9 mouse cellular contexts compared by ENCODE assay signal in genomic region chr11:70870407-70870806, GRCm38 (mm10). TPM values are rescaled to one million over a fixed set of nuclear protein-coding genes. Genes with fewer than 3 reads are reported as not detected.
DNase-seq lines count a peak whose midpoint lies in the region; ATAC-seq and TF ChIP-seq lines count a peak whose summit lies in the region.
"Had no signal": no experiment of that assay in that cellular context is flagged by ENCODE, and none has a peak within 500 bp of the region (broad histone marks: within the 10 kb centered on the region; RNA-seq: fewer than 3 reads in every experiment).

No protein-coding gene starts in this region.

- TF ChIP-seq CTCF in liver, adult 2 months (IDR thresholded peaks at IDR 0.05; ENCODE audit: low read depth, low read length): no peak
- TF ChIP-seq CTCF in liver, postnatal 0 days (IDR thresholded peaks at IDR 0.05; ENCODE audit: low read depth): no peak
- TF ChIP-seq CTCF in left cerebral cortex, adult 2 months (IDR thresholded peaks at IDR 0.05): no peak

- no peaks in the 10 kb centered on the region; the same call in 1 of the 2 replicates for H3K36me3 ChIP-seq in liver, adult 2 months (ENCODE audit: control insufficient read depth, insufficient read depth, low read length)
- no peaks in the 10 kb centered on the region for H3K36me3 ChIP-seq in liver, postnatal 0 days (replicated peaks; ENCODE audit: insufficient read depth, low read length)
- H3K36me3 ChIP-seq: heart, embryonic 13.5 days had no signal

- H3K4me2 ChIP-seq in liver, postnatal 0 days (ENCODE audit: low read depth, low read length): no peak overlapping the region
- H3K4me2 ChIP-seq: heart, embryonic 13.5 days had no signal

- intact Hi-C loops in heart, postnatal 10 days (cut with DNase I): no loop called here
- intact Hi-C loops in left cerebral cortex, adult 2 months (cut with DNase I): no loop called here

- TF ChIP-seq EP300 in liver, postnatal 0 days (IDR thresholded peaks at IDR 0.05; ENCODE audit: low read depth): no peak

- ATAC-seq in liver, postnatal 0 days: no peak
- no peak for ATAC-seq in granulocyte monocyte progenitor cell, adult 5-6 weeks (replicated peaks; ENCODE audit: poor library complexity, severe bottlenecking)

- peak; percentile 88 for DNase-seq in liver, adult 2 months (ENCODE audit: extremely low read depth, low read depth, low spot score)
- DNase-seq in liver, postnatal 0 days: no peak
- peak; percentile 76 to 86 for DNase-seq in cerebellum, postnatal 14 days
- peak; percentile 88 to 91 for DNase-seq in heart, postnatal 10 days
- peak; percentile 44 to 69 for DNase-seq in left cerebral cortex, adult 2 months (ENCODE audit: extremely low spot score in 1 of 2, low spot score in 2 of 2)
- peak; percentile 65 for DNase-seq in right cerebral cortex, postnatal 25 days
- no peak for DNase-seq in natural killer cell, adult 2 months (ENCODE audit: low spot score in 2 of 2)

- no peak overlapping the region for H3K9ac ChIP-seq in liver, adult 2 months (ENCODE audit: low read depth, low read length)
- H3K9ac ChIP-seq in liver, postnatal 0 days (replicated peaks): no peak overlapping the region
- H3K9ac ChIP-seq: heart, embryonic 13.5 days had no signal

- H3K9me3 ChIP-seq in liver, postnatal 0 days (ENCODE audit: low read length): no peaks in the 10 kb centered on the region
- H3K9me3 ChIP-seq: heart, embryonic 13.5 days had no signal

- no peak for TF ChIP-seq POLR2A in liver, adult 2 months (IDR thresholded peaks at IDR 0.05; ENCODE audit: extremely low read depth, insufficient read depth, low read length)

- WGBS in liver, adult 2 months: 94% methylated on average over 1 of the region's 1 CpGs
- 65% methylated on average over 1 of the region's 1 CpGs for WGBS in liver, postnatal 0 days (ENCODE audit: insufficient replicate concordance)

- H3K4me3 ChIP-seq in liver, adult 2 months (ENCODE audit: insufficient read depth, low read depth, low read length): no peak overlapping the region
- H3K4me3 ChIP-seq in liver, postnatal 0 days (ENCODE audit: low read depth, low read length): no peak overlapping the region
- H3K4me3 ChIP-seq in left cerebral cortex, adult 2 months: no peak overlapping the region
- H3K4me3 ChIP-seq: heart, embryonic 13.5 days had no signal

- H3K27ac ChIP-seq in liver, adult 2 months (replicated peaks; ENCODE audit: insufficient read depth, low read depth, low read length): no peak overlapping the region
- no peak overlapping the region for H3K27ac ChIP-seq in liver, postnatal 0 days (ENCODE audit: low read depth)
- H3K27ac ChIP-seq in left cerebral cortex, adult 2 months: no peak overlapping the region
- H3K27ac ChIP-seq: heart, embryonic 13.5 days had no signal

- no peaks in the 10 kb centered on the region for H3K27me3 ChIP-seq in liver, adult 2 months (ENCODE audit: control insufficient read depth, insufficient read depth, low read length)
- no peaks in the 10 kb centered on the region for H3K27me3 ChIP-seq in liver, postnatal 0 days (ENCODE audit: insufficient read depth, low read length)
- H3K27me3 ChIP-seq: heart, embryonic 13.5 days had no signal

- H3K79me2 ChIP-seq in liver, adult 2 months (ENCODE audit: control insufficient read depth, insufficient read depth, low read length): peaks cover 32% of the 10 kb centered on the region

- H3K4me1 ChIP-seq in liver, adult 2 months (ENCODE audit: control insufficient read depth, insufficient read depth, low read length): peaks cover 32% of the 10 kb centered on the region
- H3K4me1 ChIP-seq in liver, postnatal 0 days (ENCODE audit: insufficient read depth): peaks cover 20% of the 10 kb centered on the region

RNA-seq across cellular contexts. Expression of gene Rabep1, which starts 25.8 kb away (rescaled TPM):
- total RNA-seq in liver, adult 2 months (2014; rRNA removed): 27.9 and 29.1 TPM in 2 replicates
- polyA plus RNA-seq in liver, adult 2 months (2012; rRNA removed): 3.3 and 3.5 TPM in 2 replicates
- polyA plus RNA-seq in liver, postnatal 0 days (2015; fragmentation: Nextera tagmentation; extraction: Ambion mirVana): 18.3 and 18.5 TPM in 2 replicates
- 10 to 100 TPM; 32.3 to 38.4 TPM for total RNA-seq in heart, postnatal 10 days (2021)
- total RNA-seq in left cerebral cortex, adult 2 months (2021): 100 to 1,000 TPM; 125 to 132 TPM
- total RNA-seq in granulocyte monocyte progenitor cell, adult 5-6 weeks (2014; fragmentation: Nextera tagmentation): 20.4 and 22.5 TPM in 2 replicates
- total RNA-seq in granulocyte monocyte progenitor cell, adult 5-6 weeks (2017): 32.1 and 36.9 TPM in 2 replicates

RNA-seq across cellular contexts. Expression of gene Scimp, which starts 58.0 kb away (rescaled TPM):
- 1.7 and 1.9 TPM in 2 replicates for total RNA-seq in liver, adult 2 months (2014; rRNA removed)
- polyA plus RNA-seq in liver, adult 2 months (2012; rRNA removed): 0.93 and 2.0 TPM in 2 replicates
- 2.6 and 3.0 TPM in 2 replicates for polyA plus RNA-seq in liver, postnatal 0 days (2015; fragmentation: Nextera tagmentation; extraction: Ambion mirVana)
- total RNA-seq in heart, postnatal 10 days (2021): not detected
- total RNA-seq in left cerebral cortex, adult 2 months (2021): not detected
- total RNA-seq in granulocyte monocyte progenitor cell, adult 5-6 weeks (2014; fragmentation: Nextera tagmentation): not detected in 2 replicates
- total RNA-seq in granulocyte monocyte progenitor cell, adult 5-6 weeks (2017): not detected in 2 replicates

Comparison
In these comparisons a context has a peak if more than half of its experiments do, and no peak if none do; other contexts are left out.
1. DNase-seq: peak in liver, adult 2 months (single experiment), cerebellum, postnatal 14 days (2 of 2), heart, postnatal 10 days (2 of 2), left cerebral cortex, adult 2 months (2 of 2) and right cerebral cortex, postnatal 25 days (single experiment); none in liver, postnatal 0 days (single experiment) and natural killer cell, adult 2 months (0 of 2).